ENCODE assay signal across 17 mouse cellular contexts in genomic region chr3:111919117-111919516, GRCm38 (mm10).
"Had no signal": no experiment of that assay in that cellular context is flagged by ENCODE, and none has a peak within 500 bp of the region (broad histone marks: within the 10 kb centered on the region; RNA-seq: fewer than 3 reads in every experiment).

No protein-coding gene starts in this region.

- H3K27ac ChIP-seq: lung, embryonic 15.5 days; macrophage; midbrain, embryonic 12.5 days; neural tube, embryonic 12.5 days; stomach, embryonic 15.5 days; stomach, postnatal 0 days had no signal

- H3K27me3 ChIP-seq: lung, embryonic 15.5 days; megakaryocyte, embryonic 14.5 days; midbrain, embryonic 12.5 days; neural tube, embryonic 12.5 days; stomach, embryonic 15.5 days had no signal

- H3K4me2 ChIP-seq: lung, embryonic 15.5 days; midbrain, embryonic 12.5 days; neural tube, embryonic 12.5 days; stomach, embryonic 15.5 days had no signal

- ATAC-seq: liver, postnatal 0 days; lung, postnatal 0 days had no signal

- H3K4me3 ChIP-seq: lung, embryonic 15.5 days; megakaryocyte, embryonic 14.5 days; midbrain, embryonic 12.5 days; neural tube, embryonic 12.5 days; stomach, embryonic 15.5 days had no signal

- H3K9ac ChIP-seq: liver, postnatal 0 days; lung, embryonic 15.5 days; midbrain, embryonic 12.5 days; neural tube, embryonic 12.5 days; stomach, embryonic 15.5 days had no signal

- H3K9me3 ChIP-seq: lung, embryonic 15.5 days; midbrain, embryonic 12.5 days; neural tube, embryonic 12.5 days; stomach, embryonic 15.5 days had no signal

- H3K36me3 ChIP-seq: lung, embryonic 15.5 days; midbrain, embryonic 12.5 days; neural tube, embryonic 12.5 days; stomach, embryonic 15.5 days had no signal

- DNase-seq: liver, postnatal 0 days; lung, adult 2 months; lung, postnatal 14 days; lung, postnatal 36 days; midbrain, embryonic 14.5 days; right cerebral cortex, postnatal 14 days; thymus, adult 2 months; thymus, postnatal 25 days; thymus, postnatal 4 days had no signal

- H3K4me1 ChIP-seq: lung, embryonic 15.5 days; megakaryocyte, embryonic 14.5 days; midbrain, embryonic 12.5 days; neural tube, embryonic 12.5 days; stomach, embryonic 15.5 days had no signal
